Mouse (Mus musculus): ENCODE results near the gene Iqck. TPM values are rescaled to one million over a fixed set of nuclear protein-coding genes. Genes with fewer than 3 reads are reported as not detected.

The Iqck gene
- total RNA-seq, 2 experiments from 2014 or later, result 9.1 to 11.9 TPM

DNA sequence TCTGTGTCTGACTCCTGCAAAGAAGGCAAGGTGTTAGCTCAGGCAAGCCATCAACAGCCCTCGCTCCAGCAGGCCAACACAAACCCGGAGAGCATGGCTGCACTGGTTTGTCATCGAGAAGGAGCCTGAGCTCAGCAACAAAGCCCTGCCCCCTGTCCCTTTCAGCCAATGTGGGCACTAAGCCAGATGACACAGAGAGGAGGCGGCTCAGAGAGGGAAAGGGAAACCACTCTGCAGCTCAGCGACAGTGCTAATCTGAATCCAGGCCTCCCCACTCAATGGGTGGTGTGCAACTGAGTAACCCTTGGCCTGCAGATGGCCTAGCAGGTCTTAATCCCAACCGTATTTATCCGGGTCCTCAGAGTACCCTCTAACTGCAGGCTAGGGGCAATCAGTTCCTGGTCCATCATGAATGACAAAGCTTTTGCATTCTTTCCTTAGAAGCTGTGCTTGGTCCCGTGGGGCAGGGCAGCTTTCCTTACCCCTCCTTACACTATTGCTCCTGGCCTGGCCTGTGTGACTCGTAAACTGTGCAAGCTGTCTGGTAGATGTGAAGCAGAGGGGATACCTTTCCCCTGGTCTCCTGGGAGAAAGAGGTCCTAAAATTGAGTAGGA is 4.8 kb upstream of the Iqck start:
- peak; percentile 79 for DNase-seq

DNA sequence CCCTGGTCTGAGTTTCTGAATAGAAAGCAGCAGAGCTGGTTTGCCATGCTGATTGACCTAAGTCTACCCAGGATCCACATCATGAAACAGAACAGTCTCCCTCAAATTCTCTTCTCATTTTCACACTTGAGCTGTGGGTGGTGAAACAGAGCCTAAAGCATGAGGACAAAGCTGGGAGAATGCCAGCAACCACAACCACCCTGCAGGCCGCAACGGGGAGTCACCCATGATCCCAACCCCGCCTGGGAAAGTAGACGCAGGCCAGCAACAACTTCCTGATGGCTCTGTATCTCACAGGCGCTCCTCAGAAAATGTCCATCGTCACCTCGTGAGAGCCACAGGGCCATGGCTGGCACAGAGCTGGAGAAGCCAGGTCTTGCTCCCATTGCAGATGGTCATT is 4.0 kb upstream of the Iqck start:
- no peak for DNase-seq

DNA sequence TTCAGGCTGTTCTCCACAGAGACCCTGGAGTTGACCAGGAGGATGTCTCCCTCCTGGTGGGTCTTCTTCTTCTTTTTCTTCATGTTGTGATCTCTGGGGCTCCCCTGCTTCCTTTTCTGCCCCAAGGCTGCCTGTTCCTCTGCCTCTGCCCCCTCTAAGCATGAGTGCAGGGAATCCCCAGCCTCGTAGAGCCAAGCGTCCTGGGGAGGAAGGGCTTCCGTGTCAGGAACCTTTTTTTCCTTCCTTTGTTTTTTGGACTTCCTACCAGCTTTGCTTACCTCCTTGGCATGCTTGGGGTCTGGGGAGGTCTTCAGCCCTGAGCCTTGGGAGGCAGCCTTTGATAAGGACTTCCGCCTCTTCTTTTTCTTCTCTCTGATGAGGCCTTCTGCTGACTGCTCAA is 2.9 kb upstream of the Iqck start:
- no peak for DNase-seq

DNA sequence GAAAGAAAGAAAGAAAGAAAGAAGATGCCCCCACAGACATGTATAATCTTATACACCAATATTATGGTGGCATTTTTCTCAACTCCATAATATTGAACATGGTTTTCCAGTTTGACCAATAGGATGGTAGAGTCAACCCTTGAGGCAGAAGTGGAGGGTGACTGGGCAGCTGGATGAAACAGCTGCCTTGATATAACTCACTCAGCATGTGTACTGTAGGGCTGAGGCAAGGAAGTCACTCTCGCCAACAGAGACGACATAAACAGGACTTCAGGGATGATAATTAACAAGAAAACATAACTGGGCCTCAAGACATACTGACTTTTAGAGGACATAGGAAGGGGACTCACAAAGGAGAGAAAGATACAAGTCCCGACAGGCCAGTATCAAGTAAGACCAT is 946 bp upstream of the Iqck start:
- DNase-seq, result no peak

DNA sequence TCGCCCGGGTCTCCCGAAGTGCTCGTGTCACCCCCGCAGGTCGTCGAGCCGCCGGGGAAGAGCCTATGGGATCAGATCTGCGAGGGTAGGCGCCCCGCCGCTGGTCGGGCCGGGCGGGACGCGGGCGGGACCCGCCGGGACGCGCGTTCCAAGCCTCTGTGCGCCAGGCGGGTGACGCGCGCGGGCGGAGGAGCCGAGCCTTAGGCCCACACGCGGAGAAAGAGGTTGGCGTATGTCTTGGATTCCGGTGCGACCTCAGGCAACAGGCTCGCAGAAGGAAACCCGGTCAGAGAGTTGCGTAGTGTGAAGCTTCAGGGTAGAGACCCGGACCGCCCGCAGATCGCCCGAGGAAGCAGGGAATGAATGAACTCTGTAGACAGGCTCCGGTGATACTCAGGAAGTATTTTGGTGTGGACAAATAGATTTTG is 339 bp downstream of the Iqck start, which contains the start of gene Knop1:
TSS of gene Knop1 (minus strand) at position 378 of the 428 bp plus-strand sequence.
- DNase-seq, result no peak

DNA sequence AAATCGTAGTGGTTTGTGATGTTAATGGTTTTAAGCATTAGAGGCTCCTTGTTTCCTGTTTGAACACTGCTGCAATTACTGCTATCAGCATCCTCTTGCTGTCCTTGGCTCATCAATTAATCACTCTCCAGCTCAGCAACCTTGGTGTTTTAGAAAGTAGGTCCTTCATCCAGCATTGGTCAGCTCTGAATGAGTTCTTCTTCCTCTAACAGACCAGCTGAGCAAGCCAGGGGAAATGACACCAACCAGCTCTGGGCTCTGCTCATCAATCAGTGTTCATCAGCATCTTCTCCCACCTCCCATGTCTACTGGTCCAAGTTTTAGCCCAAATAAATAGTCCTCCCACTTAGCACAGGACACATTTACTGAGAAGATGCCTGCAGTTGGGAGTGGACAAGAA is 3.1 kb downstream of the Iqck start:
- no peak for DNase-seq

DNA sequence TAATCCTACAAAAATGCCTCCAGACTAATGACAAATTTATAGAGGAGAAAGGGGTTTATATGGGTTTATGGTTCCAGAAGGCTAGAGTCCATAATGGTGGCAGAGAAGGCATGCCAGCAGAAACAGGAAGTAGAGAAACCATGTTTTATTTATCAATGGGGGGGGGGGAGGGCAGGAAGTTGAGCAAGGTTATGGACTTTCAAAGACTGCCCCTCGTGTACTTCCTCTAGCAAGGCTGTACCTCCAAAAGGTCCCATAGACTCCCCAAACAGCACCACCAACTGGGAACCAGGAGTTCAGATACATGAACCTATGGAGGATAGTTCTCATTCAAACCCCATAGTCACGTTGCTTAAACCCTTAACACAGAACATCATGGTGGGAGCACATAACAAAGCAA is 9.8 kb downstream of the Iqck start:
- DNase-seq, result no peak

DNA sequence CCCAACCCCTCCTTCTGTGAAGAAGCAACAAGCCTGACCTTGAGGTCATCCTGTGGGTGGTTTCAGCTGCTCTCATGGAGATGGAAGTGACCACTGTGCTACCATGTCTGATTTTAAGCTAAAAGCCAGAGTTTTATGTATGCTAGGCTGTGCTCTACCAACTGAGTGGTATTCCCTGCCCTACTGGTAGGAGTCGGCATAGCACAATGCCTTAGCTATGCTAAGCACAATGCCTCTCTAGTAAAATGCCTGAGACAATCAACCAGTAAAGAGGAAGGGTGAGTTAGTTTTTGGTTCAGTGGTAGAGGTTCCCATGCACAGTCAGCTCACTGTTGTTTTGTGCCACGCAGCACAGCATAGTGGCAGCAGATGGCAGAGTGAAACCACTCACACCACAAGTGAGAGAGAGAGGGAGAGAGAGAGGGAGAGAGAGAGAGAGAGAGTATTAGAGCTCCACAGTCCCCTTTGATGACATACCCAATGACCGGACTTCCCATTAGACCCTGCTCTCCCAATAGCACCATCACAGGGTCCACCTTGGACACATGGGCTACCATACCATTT is 24.0 kb downstream of the Iqck start:
- no peak for DNase-seq

DNA sequence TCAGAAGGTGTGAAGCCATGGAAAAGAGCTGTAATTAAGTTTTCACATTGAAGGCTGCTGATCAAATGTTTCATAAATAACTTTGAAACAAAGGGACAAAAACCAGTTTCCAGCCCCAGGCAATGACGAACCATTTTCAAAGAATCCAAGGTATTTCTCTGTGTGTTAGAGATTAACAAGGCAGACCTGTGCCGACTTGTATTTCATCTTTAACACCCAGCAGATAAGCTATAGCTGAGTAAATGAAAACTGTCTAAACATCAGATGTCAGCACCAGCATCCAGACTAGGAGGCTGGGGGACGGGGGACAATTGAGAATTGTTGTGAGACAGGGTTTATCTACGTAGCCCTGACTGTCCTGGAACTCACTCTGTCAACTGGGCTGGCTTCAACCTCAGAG is 28.4 kb downstream of the Iqck start:
- DNase-seq, result no peak

DNA sequence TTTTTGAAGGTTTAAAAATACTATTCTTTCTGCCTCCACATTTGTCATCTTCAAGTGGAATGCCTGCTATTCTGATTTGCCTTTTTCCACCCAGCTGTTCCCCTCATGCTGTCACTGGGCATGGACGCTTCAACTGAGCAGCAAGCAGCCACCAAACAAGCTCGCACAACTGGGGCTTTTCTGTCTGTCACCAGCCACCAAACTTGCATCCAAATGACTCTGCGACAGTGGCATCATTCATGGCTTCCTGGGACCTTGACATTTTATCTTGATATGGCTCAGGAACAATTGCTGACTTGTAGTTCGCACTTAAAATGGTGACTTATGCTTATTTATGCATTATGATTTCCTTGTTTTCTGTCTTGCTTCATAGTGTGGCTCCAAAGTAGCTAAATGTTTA is 29.4 kb downstream of the Iqck start:
- peak; percentile 38 for DNase-seq

DNA sequence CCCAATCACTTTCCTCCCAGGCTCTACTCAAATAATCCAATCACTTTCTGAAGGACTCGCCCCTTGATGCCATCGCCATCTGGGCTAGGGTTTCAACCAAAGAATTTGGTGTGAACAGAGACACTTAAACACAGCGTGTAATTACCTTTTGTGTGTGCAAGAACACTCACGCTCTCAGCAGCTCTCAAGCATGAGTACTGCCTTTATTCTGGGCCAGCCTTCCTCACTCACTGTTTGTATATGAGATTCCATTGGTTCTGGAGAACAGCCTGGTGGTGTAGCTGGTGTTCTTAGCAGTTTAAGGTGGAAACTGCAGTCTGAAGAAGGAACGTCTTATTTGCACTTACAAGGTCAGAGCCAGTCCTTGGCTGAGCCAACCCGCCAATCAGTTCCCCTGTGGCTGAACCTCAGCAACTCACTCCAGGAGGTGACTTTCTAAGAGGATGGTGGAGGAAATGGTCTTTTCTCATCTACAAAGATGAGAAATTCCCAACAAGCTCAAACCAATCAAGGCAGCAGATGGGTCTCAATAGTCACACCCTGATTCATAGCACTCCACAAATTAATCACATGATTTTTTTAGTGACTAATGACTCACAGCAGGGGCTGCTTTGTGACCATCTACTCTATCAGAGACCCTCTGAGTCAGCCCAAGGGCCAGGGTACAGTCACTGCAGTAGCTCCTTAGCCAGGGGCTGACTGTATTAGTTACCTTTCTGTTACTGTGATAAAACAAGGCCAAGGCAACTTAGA is 31.9 kb downstream of the Iqck start:
- DNase-seq, result no peak

DNA sequence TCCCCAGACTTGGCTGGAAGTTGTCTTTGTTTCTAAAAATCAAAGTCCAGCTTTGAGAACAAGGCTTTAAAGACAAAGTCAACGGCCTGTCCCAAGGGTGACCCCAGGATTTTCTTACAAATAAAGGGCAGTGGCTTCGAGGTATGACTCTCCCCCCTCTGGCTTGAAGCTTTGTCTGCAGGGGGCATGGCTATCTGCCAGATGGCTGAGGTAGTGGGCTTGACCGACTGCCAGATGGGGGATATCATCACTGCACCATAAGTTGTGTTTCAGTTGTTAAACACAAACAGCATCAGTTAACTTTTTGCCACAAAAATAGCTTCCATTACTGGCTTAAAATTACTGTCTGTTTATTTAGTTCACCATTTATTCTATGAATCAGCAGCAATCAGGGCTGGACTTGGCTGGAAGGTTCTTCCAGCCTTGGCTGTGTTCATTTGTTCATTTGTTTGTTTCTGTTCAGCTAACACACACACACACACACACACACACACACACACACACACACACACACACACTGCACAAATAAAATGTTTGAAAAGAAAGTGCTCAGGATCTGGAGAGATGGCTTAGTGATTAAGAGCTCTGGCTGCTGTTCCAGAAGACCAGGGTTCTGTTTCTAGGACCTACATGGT is 33.6 kb downstream of the Iqck start:
- DNase-seq, result no peak

DNA sequence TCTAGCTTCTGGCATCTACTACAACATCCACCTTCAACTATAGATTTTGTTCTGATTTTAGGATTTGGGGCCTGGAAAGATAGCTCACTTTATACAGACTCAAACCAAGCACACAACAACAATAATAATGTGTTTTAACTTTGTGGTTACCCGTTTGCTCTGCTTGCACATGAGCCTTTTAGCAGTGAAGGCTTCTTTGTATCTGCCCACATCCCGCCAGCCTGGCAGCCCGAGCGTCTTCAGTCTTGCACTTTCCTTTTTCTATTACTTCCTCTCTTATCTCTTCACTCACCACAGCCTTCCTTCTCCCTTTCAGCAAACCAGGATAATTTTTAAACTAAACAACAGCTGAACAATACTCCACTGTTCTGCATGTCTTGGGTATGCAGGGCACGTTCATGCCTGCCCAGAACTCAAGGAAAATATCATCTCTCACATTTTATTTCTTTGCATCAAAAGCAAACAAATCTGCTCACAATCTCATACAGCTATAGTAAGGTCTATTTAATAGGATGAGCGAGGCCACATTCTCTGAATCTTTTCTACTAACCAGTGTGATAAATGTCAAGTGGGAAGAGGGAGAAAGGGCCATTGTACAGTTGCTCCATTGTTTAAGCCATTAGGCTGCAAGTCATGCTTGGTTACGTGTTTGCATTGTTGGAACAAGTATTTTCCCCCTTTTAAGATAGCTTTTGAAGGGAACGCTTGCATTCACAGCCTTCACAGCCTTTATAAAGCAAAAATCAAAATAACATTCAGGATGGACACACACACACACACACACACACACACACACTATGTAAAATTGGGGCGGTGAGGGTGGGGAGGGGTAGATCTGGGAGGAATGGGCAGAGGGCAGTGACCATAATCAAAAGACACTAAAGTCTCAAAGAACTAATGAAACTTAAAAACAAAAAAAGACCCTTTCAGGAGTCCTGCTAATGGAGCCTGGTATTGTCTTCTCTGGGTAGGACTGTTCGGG is 40.2 kb downstream of the Iqck start:
- DNase-seq, result no peak

DNA sequence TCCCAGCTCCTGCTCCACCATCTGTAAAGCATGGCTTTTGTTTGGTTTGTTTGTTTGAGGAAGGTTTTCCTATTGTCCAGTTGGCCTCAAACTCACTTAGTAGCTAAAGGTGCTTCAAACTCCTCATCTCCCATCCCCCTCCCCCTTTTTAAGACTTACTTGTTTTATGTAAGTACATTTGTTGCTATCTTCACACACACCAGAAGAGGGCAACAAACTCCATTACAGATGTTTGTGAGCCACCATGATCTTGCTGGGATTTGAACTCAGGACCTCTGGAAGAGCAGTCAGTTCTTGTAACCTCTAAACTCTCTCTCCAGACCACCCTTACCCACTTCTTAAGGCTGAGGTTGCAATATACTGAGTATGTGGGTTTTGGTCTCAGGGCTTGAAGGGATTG is 42.5 kb downstream of the Iqck start:
- DNase-seq, result no peak

DNA sequence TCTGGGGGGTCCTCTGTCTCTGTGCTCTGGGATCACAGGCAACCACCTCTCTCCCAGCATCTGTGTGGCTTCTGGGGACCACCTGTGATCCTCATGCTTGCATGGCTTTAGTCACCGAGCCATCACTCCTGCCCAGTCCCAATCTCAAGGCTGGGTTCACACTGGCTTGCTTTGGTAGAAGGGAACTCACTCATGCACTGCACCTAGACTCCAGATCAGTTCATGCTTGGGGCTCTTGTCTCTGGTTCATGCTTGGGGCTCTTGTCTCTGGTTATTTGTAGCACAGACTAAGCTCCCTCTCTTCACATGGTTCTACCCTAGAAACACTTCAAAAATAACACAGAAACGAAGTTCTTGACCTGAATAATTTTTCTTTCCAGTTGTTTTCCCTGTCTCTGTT is 44.5 kb downstream of the Iqck start:
- DNase-seq, result no peak

DNA sequence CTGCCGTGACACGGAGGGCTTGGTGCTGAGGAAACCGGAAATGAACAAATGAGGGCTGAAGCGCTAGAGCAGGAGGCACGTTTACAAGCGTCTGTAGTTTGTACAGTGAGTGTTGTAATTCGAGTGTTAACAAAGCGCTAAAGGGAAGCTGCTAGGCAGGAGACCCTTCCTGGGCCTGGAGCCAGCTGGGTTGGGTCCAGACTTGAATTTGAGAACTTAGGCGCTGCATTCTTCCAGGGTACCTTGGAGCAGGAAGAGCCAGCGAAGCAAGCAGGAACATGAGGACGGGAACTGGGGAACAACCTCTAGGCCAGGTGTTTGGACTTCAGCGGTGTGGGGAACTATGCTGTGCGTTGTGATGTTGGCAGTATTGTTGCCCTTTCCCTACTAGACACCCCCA is 47.4 kb downstream of the Iqck start:
- peak; percentile 41 for DNase-seq

DNA sequence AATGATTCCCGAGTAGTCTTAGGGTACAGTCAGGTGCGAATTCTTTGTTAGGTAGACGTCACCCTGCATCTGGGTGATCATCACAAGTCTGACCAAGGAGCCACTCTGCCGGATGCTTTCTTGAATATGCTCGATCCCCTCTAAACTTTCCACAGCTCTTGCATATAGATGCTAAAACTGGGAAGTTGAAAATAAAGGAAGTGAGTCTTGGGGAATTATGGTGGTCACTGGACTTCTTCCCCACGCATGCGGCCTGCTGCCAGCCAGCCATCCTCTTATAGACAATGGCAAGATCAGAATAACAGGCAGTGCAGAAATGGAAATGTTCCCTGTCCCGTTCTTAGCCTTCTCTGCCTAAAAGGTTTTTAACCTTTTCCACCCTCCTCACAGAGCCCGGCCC is 48.3 kb downstream of the Iqck start:
- DNase-seq, result no peak

DNA sequence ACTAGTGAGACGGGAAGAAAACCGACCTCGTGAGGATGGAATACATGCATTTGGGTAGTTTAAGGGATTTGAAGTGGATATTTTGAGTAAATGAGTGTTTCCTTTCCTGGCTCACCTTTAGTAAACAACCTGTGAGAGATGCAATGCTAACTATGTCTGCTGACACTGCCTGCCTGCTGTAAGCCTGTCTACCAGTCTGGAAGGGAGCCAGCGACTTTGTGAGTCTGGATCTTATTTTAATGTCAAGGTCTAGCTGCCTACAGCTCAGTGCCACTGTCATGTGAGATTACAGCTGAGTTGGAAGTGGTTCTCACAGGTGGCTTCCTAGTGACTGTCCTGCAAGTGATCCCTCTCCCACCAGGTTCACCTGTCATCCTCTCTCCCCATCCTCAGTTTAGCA is 49.0 kb downstream of the Iqck start:
- peak; percentile 66 for DNase-seq

DNA sequence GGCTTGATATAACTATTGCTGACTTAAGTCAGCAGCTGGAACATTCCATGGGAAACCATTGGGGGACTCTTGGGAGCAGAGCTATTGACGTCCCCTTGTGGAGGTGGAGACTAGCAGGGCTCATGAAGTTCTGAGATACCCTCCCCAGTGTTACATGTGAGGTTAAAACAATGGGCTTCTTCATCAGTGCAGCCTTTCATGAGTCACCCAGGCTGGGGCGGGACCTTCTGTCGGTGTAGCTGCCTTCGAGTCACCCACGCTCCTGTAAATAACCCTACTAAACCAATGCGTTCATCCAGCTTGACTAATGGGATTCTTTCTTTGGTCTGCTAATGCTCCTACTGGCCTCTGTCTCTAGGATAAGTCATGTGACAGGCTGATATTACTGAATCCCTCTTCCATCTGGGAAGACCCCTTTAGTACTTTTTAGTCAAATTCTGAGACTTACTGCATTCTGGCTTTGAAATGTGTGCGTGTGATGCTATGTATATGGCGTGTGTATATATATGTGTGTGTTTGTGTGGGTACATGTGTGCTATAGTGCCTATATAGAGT is 53.5 kb downstream of the Iqck start:
- no peak for DNase-seq

DNA sequence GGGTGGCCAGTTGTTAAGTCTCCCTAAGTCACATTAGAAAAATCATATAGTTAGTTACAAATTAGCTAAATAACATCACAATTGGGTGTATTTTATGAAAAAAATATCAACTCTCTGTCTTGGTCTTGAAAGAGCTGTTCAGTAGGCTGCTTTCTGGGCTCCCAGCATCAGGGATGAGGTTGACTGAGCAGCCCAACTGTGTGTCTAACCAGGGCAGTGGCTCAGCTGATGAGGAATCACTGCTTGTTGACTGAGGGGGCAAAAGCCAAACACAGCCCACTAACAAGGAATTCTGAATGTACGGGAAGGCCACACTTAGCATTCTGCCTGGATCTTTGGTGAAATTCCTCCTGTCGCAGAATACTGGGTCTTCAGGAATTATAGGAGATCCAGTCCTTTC is 54.9 kb downstream of the Iqck start:
- DNase-seq, result no peak

DNA sequence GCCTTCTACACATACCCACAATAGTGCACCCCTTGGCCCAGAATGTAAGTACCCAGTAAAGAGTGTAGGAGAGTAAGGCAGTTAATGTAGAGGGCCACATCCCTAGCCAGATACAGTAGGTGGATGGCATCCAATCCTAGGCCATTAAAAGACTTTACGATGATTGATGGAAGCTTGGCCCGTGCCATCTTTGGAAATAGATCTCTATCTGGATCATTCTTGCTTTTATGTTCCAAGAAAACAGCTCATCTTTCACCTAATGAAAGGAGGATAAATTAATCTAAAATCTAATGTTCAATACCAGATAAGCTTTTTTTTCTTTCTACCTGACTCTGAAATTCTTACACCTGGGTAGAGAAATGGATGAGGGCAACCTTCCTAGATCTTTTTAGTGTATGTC is 55.6 kb downstream of the Iqck start:
- DNase-seq, result no peak

DNA sequence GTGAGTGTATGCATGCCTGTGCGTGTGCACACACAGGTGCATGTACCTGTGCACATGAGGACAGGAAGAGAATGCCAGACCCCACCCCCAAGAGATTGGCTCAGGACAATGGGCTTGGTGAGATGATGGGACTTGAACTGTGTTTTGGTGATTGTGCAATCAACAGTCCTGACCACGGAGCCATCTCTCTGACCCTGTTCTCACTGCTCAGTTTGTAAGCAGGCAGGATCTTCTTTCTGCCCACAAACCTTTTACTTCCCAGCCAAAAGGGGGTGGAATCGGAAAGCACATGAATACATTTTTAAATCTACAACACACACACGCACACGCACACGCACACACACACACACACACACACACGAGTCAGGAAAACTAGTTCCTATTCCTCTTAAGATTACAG is 56.0 kb downstream of the Iqck start:
- DNase-seq, result no peak

Measured in adrenal gland, postnatal 10 days (tissue).